Mouse (Mus musculus) left cerebral cortex, adult 2 months (tissue): ENCODE results near the gene Zfp213. TPM values are rescaled to one million over a fixed set of nuclear protein-coding genes. Genes with fewer than 3 reads are reported as not detected.

Experiments used
- DNase-seq, 2 experiments: peaks; one replicate each; pipeline ENCODE4 v3.0.0; 2021 to 2022; ENCODE audit warnings: low spot score in 2 of 2, mixed read lengths in 1 of 2; ENCODE audit errors: extremely low spot score in 1 of 2
- H3K27ac ChIP-seq: fragments of 200-600 bp; 2 replicates; pipeline ENCODE4 v1.8.1; 2022
- H3K4me3 ChIP-seq: fragments of 200-600 bp; 2 replicates; pipeline ENCODE4 v1.8.1; 2022
- CTCF ChIP-seq: fragments of 200-600 bp; IDR thresholded peaks from 2 replicates; pipeline ENCODE4 v1.8.1; 2022; ENCODE audit warnings: antibody characterized with exemption, mild to moderate bottlenecking, moderate library complexity
- intact Hi-C: fragments of 180-260 bp; cut with DNase I; formaldehyde crosslinking; loops from one replicate; pipeline ENCODE4 v1.15.1; 2025
- total RNA-seq, 2 experiments: library from RNA; stranded (reverse); gene quantifications; 2 replicates each; pipeline ENCODE4 v1.2.3; 2021

Zfp213 gene
- total RNA-seq, 2 experiments from 2014 or later = 6.8 TPM

GRCm38 (mm10) chr17:23570017-23570416, 6.0 kb upstream of the Zfp213 start:
- intact Hi-C loops = loop anchor here (5.0 kb wide), 1 partner anchor 137 kb away; no protein-coding TSS in a partner anchor
- peak; percentile 57 for TF ChIP-seq CTCF
- no peak overlapping the region for H3K4me3 ChIP-seq
- DNase-seq = no peak
- H3K27ac ChIP-seq = no peak overlapping the region

GRCm38 (mm10) chr17:23568370-23568769, 4.3 kb upstream of the Zfp213 start:
- TF ChIP-seq CTCF = no peak
- no peak for DNase-seq
- intact Hi-C loops = no loop called here
- Histone ChIP-seq H3K4me3 (no peak overlapping the region), H3K27ac (no peak overlapping the region)

GRCm38 (mm10) chr17:23566787-23567186, 2.7 kb upstream of the Zfp213 start:
- peak; percentile 14 for TF ChIP-seq CTCF
- DNase-seq = no peak
- intact Hi-C loops = no loop called here

GRCm38 (mm10) chr17:23564368-23564715, 304 bp upstream of the Zfp213 start:
- no peak for TF ChIP-seq CTCF

More at GRCm38 (mm10) chr17:23566787-23567186, 2.7 kb upstream of the Zfp213 start:
- Histone ChIP-seq H3K4me3 (no peak overlapping the region), H3K27ac (no peak overlapping the region)

DNA sequence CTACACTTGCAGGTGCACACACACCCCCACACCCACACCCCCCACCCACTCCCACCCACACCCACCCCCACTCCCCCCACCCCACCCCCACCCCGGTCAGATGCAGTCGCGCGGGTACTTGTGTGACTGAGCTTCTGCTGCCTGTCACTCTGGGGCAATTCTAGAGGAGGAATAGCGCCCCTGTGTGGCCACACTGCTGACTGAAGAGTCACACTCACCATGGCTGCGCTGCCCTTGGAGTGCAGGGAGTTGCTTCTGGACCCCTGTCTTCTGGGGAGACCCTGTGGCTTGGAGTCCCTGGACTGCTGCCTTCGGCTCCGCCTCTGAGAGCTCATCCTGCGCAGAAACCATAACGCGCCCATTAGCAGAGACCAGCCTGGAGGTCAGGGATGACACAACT, 4.3 kb downstream of the Zfp213 start:
- intact Hi-C loops = loop anchor here (10.0 kb wide), 1 partner anchor 1135 kb away; the partner anchor contains the start of gene Zfp946
- Histone ChIP-seq H3K27ac (no peak overlapping the region), H3K4me3 (no peak overlapping the region)
- TF ChIP-seq CTCF = peak; percentile 49
- peak; percentile 43 to 46 for DNase-seq

More at GRCm38 (mm10) chr17:23564368-23564715, 304 bp upstream of the Zfp213 start:
- intact Hi-C loops = no loop called here
- no peak for DNase-seq
- peak overlapping the region; percentile 87 for H3K27ac ChIP-seq
- H3K4me3 ChIP-seq = peak overlapping the region; percentile 66

DNA sequence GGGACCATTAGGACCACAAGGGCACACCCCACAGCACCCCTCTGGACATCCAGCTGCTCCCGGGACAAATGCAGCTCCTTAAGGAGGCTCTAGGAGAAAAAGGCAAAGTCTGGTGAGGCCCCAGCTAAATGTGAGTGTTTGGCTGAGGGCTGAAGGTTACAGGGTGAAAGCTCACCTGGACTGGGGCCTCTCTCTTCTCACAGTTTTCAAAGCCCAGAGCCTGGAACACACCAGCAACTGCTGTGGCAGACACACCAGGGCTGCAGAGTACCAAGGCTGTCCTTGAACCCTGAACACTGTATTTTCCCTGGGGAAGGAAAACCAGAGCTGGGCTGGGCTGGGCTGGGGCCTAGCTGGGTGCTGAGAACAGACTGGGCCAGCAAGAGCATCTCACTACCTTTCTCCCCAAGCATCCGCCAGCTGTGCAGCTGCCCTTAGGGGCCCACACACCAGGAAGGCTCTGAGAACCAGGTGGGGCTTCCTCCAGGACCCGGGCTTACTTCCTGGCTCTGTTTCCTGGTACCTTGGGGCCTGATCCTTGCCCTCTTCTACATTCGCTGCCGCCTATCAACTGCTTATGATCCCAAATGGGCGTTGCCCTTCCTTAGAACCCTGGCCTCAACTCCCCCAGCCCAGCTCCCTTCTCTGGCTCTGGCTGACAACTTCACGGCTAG, 8.7 kb downstream of the Zfp213 start:
- intact Hi-C loops = loop anchor here (10.0 kb wide), 1 partner anchor 1131 kb away; the partner anchor contains the start of gene Zfp946
- no peak overlapping the region for H3K27ac ChIP-seq
- DNase-seq = no peak
- TF ChIP-seq CTCF = no peak
- H3K4me3 ChIP-seq = no peak overlapping the region

GRCm38 (mm10) chr17:23554321-23554720, 9.7 kb downstream of the Zfp213 start:
- no peak for TF ChIP-seq CTCF
- Histone ChIP-seq H3K27ac (no peak overlapping the region), H3K4me3 (no peak overlapping the region)
- no peak for DNase-seq
- intact Hi-C loops = loop anchor here (5.0 to 10.0 kb wide), 3 partner anchors 118 to 1130 kb away; partner anchors contain the start of genes Hcfc1r1, Thoc6, Zfp945 and Zfp946

DNA sequence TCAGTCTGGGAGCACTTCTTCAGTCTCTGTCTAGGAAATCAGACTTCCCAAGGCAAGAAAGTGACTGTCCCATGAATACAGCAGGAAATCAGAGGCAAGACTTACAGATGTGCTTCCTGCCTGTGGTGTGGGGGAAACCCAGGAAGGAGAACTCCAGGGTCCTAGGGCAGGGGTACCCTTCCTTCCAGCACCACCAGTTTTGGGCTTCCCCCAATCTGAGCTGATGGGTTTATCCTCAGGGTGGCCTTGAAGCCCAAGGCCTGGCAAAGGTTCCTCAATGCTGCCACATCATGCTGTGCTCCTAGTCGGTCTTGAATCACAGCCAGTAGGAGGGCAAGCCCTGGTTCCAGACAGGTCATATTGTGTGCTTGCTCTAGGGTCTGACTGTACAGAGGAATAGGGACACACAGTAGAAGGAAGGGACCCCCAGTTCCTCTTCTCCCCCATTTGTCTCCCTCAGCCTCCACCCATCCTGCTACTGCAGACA, 10.4 kb downstream of the Zfp213 start:
- peak in 1 of 2 experiments; percentile 9 for DNase-seq
- no peak overlapping the region for H3K27ac ChIP-seq
- H3K4me3 ChIP-seq = no peak overlapping the region
- intact Hi-C loops = loop anchor here (5.0 to 10.0 kb wide), 3 partner anchors 119 to 1129 kb away; partner anchors contain the start of genes Hcfc1r1, Thoc6, Zfp945 and Zfp946
- TF ChIP-seq CTCF = no peak

DNA sequence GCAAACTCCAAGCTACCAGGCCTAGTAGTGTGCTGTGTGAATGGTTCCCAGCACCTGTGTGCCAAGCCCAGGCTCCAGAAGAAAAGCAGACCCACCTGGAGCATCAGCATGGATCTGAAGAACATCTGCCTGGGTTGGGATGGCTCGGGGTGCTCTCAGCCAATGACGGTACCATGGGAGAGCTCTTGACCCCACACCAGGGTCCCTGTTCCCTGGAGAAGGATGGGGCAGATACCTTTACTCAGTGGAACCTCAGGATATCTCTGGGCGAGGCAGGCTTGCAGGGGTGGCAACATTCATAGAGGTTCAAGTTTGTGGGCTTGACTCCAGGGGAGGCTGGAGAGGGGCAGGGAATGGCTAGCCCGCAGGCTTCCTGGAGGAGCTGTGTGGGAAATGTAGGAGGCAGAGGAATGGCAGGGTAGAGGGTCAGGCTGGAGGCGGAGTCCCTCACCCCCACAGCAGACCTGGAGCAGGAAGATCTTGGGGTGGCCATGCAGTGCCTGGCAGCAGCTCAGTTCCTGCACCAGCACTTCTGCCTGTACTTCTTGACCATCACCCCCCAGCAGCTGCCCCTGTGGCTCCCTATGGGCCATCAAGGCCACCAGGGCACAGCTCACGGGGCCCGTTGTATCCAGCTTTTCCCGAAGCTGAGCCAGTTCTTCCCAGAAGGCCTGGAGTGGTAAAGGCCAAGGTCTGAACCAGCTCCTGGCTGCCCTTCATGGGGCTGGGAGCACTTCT, 11.0 kb downstream of the Zfp213 start:
- Histone ChIP-seq H3K27ac (no peak overlapping the region), H3K4me3 (no peak overlapping the region)
- intact Hi-C loops = loop anchor here (5.0 to 10.0 kb wide), 3 partner anchors 119 to 1128 kb away; partner anchors contain the start of genes Hcfc1r1, Thoc6, Zfp945 and Zfp946
- no peak for DNase-seq
- no peak for TF ChIP-seq CTCF

- no peak overlapping the region for H3K4me3 ChIP-seq
- H3K27ac ChIP-seq = no peak overlapping the region
- no peak for TF ChIP-seq CTCF
- intact Hi-C loops = loop anchor here (5.0 to 10.0 kb wide), 3 partner anchors 120 to 1127 kb away; partner anchors contain the start of genes Hcfc1r1, Thoc6, Zfp945 and Zfp946
- no peak for DNase-seq
Observed at GRCm38 (mm10) chr17:23551963-23552362, 12.1 kb downstream of the Zfp213 start.

DNA sequence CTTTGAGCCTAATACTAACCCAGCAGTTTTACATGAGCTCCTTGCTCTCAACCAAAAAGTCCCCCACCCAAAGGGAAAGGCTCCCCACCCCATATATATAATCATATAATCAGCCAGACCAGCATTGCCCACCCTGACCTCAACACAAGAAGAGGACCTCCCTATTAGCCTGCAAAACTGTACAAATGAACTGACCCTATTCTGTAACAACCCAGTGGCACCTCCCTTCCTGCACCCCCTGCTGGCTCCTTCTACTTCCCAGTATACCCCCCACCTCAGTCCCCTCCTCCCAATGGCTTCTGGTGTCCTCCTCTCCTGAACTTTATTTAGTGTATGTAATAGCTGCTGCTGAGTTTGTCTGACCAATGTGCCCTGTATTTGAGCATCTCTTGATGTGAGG, 12.6 kb downstream of the Zfp213 start:
- intact Hi-C loops = loop anchor here (5.0 to 10.0 kb wide), 3 partner anchors 121 to 1127 kb away; partner anchors contain the start of genes Hcfc1r1, Thoc6, Zfp945 and Zfp946
- no peak for TF ChIP-seq CTCF
- H3K27ac ChIP-seq = peak overlapping the region; percentile 75
- DNase-seq = no peak
- peak overlapping the region; percentile 63 for H3K4me3 ChIP-seq
